Mouse (Mus musculus) left cerebral cortex, postnatal 36 days (tissue): ENCODE measurements around the gene Gm6169. TPM values are rescaled to one million over a fixed set of nuclear protein-coding genes. Genes with fewer than 3 reads are reported as not detected.
A peak's percentile ranks its signal among the peaks of the same experiment; 100 is the strongest.
"Not testable (repeated sequence)": the region's sequence is repeated elsewhere in the genome, so short reads cannot be mapped to it uniquely, and the experiment has no call there.

ENCODE experiments used
- DNase-seq, 2 experiments: peaks; one replicate each; pipeline ENCODE4 v3.0.0; 2021 to 2022; ENCODE audit warnings: low spot score in 2 of 2, mixed read lengths in 1 of 2
- intact Hi-C: fragments of 180-260 bp; cut with DNase I; formaldehyde crosslinking; loops from one replicate; pipeline ENCODE4 v1.15.1; 2025
- total RNA-seq, 2 experiments: library from RNA; stranded (reverse); gene quantifications; 2 replicates each; pipeline ENCODE4 v1.2.3; 2021

Gene Gm6169
- 1 to 10 TPM in 1 of 2 experiments, not detected in 1; 2.3 TPM for total RNA-seq

DNA sequence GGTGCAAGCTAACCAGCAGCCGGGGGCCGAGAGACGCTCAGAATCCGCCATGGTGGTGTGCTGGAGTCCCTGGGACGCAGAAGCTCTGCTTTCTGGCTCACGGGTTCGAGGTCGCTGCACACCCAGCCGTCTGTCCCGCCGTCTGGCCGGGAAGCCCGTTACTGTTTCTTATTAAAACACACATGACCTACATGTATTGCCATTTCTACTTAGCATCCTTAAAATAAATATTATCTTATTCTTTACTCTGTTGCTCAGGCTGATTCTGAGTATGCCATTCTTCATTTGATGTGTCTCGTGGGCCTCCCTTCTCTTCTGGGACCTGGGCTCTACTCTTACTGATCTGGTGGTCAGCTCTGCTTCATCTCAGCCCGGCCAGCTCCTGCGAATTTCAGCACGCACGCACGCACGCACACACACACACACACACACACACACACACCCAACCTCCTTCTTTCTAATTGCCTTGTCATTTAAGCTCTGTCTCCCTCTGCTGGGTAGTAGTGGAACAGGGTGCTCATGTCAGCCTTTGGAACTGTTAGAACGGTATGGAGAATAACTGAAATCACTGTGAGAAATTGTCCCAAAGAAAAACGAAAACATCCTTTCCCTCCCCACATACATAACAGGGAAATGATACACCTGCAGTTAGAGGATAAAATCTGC is at the start of gene Gm6169:
Gene Gm6169, minus strand, starts transcription at position 51 of the 666 bp plus-strand sequence.
- intact Hi-C loops = no loop called here
- peak; percentile 33 for DNase-seq

DNA sequence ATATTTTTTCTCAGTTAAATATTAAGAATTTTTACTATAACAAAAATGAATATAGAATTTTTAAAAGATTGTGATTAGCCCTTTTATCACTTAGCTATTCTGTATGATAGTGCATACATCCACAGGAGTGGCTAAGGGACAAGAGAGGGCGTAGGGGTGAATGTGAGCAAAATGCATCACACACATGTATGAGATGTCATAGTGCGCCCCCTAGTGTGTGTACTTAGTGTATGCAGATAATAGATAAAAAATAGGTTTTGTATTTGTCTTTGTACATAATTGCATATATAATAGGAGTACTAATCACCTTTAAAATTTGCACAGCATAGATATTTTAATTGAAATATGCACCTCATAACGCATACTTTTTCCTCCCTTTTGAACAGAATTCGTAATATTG is 46.8 kb upstream of the Gm6169 start:
- DNase-seq = no peak
- intact Hi-C loops = no loop called here

DNA sequence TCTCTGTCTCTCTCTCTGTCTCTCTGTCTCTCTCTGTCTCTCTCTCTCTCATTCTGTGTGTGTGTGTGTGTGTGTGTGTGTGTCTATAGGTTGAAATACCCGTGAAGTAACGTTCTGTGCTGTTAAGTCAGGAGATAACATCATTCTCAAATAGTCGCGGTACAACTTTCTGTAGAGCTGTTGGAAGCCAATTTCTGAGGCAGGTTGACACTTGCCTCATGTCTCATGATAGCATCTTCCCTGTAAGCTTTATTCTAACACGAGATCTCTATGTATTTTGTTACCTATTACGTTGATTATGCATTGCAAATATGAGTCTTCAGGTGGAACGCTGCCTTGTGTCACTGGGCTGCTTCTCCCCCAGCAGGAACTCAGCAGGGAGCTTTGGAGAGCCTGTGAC is 43.3 kb upstream of the Gm6169 start:
- intact Hi-C loops = no loop called here
- DNase-seq = no peak

DNA sequence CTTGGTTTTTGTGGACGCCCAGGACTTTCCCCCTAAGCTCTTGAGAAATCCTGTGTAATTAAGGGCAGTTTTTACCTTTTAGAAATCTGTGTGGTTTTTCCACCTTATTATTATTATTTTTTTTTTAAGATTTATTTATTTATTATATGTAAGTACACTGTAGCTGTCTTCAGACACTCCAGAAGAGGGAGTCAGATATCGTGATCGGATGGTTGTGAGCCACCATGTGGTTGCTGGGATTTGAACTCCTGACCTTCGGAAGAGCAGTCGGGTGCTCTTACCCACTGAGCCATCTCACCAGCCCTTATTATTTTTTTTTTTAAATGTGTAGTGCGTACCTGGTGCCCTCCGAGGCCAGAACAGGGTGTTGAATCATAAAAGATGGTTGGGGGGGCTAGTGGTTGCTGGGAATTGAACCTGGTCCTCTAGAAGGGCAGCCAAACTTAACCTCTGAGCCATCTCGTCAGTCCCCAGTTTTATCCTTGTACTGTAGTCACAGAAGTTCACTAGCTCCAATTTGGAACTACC is 39.4 kb upstream of the Gm6169 start:
- DNase-seq, intact Hi-C loops: not testable (repeated sequence)

DNA sequence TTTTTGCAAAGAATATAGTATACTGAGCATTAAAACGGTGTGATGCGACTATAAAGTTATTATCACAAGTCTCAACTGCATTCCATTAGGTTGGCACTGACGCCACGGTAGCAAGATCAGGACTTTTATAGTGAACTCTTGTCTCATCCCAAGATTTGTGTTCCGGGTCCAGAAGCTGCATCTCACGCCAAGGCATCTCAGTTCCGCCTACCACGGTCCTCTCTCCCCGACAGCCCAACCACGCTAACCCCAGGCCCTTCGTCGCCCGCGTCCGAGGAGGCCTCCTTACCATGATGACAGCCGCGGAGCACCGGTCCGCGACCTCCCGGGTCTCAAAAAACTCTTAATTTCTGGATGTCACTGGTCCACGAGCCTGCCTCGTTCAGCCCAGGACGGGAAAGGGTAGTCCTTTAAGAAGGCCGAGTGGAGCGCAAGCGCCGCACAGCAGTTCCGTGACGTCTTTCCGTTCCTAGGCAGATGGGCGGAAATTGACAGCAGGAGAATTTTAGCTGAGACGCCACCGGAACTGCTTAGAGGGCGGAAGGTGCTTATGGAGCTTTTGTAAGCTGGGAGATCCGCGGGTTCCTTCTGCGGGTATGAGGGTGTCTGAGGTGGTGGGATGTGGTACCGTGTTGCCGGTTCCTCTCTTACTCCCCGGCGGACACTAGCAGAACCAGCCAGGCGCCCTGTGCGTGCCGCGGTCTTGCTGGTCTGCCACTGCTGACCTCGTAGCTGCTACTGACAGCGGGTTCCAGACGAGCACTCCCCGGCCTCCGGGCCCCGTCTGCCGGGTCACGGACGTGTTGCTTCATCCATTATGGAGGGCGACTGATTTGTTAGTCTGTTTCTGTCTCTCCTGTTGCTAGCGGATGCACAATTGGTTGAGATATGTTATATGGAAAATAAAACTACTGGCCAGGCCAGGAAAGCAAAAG is 38.7 kb upstream of the Gm6169 start, which contains the start of the genes Gfm2 and Nsa2:
Gene Gfm2, plus strand, starts transcription at position 472 of the 935 bp plus-strand sequence.
Gene Nsa2, minus strand, starts transcription at position 472 of the 935 bp plus-strand sequence.
- intact Hi-C loops = no loop called here
- DNase-seq = peak; percentile 91 to 92

- DNase-seq, intact Hi-C loops: not testable (repeated sequence)
Observed at GRCm38 (mm10) chr13:97130413-97130812, 31.4 kb upstream of the Gm6169 start.

GRCm38 (mm10) chr13:97129654-97130053 is 30.6 kb upstream of the Gm6169 start:
- DNase-seq, intact Hi-C loops: not testable (repeated sequence)

- no peak for DNase-seq
- intact Hi-C loops = no loop called here
Observed at GRCm38 (mm10) chr13:97121341-97121740, 22.3 kb upstream of the Gm6169 start.

GRCm38 (mm10) chr13:97109046-97109445 is 10.0 kb upstream of the Gm6169 start:
- intact Hi-C loops = no loop called here
- DNase-seq = no peak

GRCm38 (mm10) chr13:97107721-97108120 is 8.7 kb upstream of the Gm6169 start:
- DNase-seq, intact Hi-C loops: not testable (repeated sequence)

- intact Hi-C loops = no loop called here
- no peak for DNase-seq
Observed at GRCm38 (mm10) chr13:97104996-97105395, 6.0 kb upstream of the Gm6169 start.

DNA sequence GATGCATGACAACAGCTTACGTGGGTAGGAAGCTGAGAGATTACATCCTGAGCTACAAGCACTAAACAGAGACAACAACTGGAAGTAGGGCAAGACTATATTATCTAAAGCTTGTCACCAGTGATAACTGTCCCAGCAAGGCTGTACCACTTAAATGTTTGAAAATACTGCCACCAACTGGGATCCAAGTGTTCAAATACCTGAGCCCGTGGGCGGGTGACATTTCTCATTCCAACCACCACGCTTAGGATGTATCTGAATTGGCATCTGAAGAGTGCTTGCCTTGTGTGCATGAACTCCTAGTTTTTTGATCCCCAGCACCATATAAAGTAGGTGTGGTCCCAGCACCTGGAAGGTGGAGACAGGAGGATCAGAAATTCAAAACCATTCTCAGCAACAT is 3.3 kb downstream of the Gm6169 start:
- intact Hi-C loops = no loop called here
- DNase-seq = no peak

GRCm38 (mm10) chr13:97088183-97088582 is 10.9 kb downstream of the Gm6169 start:
- DNase-seq = no peak
- intact Hi-C loops = no loop called here

- intact Hi-C loops = no loop called here
- no peak for DNase-seq
Observed at GRCm38 (mm10) chr13:97087421-97087820, 11.6 kb downstream of the Gm6169 start.

DNA sequence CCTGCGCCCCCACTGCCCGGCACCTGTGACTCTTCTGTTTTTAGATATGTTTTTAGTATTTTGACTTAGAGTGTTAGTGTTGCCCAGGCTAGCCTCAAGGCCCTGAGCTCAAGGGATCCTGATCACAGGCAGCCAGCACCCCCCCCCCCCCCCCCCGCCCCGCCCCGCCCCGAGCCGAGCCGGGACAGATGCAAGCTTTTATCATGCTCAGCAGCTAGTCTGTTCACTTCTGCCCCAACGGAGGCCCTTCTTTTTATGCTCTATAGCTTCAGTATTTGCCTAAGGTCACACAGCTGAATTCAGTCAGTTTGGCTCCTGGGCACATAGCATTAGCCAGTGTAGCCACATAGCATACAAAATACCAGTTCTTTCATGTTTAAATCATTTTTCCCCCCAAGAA is 12.7 kb downstream of the Gm6169 start:
- intact Hi-C loops = no loop called here

DNA sequence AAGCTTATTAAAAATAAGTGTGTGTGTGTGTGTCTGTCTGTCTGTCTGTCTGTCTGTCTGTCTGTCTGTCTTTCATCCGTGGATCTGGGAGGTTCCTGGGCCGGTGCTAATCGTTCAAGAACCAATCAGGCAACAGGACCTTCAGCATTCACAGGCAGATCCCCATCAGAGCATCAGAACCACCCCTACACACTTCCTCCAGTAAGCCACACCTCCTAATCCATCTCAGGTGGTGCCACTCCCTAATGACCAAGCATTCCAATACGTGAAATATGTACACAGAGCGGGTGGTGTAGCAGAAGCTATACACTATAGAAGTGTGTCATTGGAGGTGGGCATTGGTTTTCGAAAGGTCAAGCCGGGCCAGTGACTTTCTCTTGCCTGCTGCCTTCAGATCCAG is 16.6 kb downstream of the Gm6169 start:
- DNase-seq = no peak
- intact Hi-C loops = no loop called here

More for the DNA sequence above, 12.7 kb downstream of the Gm6169 start:
- DNase-seq = no peak

- DNase-seq = no peak
- intact Hi-C loops = no loop called here
Observed at GRCm38 (mm10) chr13:97080615-97081014, 18.4 kb downstream of the Gm6169 start.

- DNase-seq = no peak
- intact Hi-C loops = no loop called here
Observed at GRCm38 (mm10) chr13:97080201-97080600, 18.8 kb downstream of the Gm6169 start.

- intact Hi-C loops = no loop called here
- DNase-seq = no peak
Observed at GRCm38 (mm10) chr13:97077556-97077955, 21.5 kb downstream of the Gm6169 start.

DNA sequence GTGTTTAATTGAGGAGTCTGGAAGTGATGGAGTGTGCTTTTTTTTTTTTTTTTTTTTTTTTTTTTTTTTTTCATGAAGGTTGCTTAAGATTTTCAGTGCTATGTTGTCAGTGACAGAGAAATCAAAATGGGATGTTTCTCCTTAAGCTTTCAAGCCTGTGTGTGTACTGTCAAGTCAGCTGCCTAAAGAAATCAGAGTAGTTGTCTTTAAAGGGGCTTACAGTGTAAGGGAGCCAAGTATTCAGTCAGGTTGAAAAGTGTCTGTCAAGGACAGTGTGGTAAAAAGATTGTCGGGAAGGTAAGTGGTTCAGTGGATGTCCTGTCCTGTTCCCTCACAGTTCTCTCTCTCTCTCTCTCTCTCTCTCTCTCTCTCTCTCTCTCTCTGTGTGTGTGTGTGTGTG is 25.5 kb downstream of the Gm6169 start:
- intact Hi-C loops = no loop called here

More for the DNA sequence above, 25.5 kb downstream of the Gm6169 start:
- DNase-seq = no peak
